25 mouse cellular contexts compared by ENCODE assay signal in the genomic region with DNA sequence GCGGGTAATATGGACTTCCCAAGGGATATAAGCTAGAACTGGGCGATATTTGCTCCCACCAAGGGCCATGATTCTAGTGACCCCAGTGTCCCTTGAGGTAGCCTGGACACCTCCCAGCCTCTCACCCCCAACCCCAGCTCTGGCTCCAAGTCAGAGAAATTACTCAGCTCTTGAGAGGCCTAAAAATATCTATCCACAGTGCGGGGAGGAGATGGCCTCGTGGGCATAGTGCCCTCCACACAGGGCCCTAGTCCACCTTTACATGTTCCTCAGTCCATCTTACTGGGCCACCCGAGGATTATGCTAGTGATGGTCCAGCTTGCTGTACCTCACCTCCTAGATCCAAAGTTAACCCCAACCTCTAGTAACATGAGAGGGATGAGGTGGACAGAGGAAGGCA. TPM values are rescaled to one million over a fixed set of nuclear protein-coding genes. Genes with fewer than 3 reads are reported as not detected.
DNase-seq lines count a peak whose midpoint lies in the region; ATAC-seq and TF ChIP-seq lines count a peak whose summit lies in the region.
"Had no signal": no experiment of that assay in that cellular context is flagged by ENCODE, and none has a peak within 500 bp of the region (broad histone marks: within the 10 kb centered on the region; RNA-seq: fewer than 3 reads in every experiment).

No protein-coding gene starts in this region.

- 0 out of 2 replicates have a peak, but pooled peaks cover under 1% of the 10 kb centered on the region for H3K36me3 ChIP-seq in heart, embryonic 15.5 days
- peaks cover 23% of the 10 kb centered on the region for H3K36me3 ChIP-seq in heart, embryonic 12.5 days
- peaks cover 17% of the 10 kb centered on the region for H3K36me3 ChIP-seq in E14TG2a.4 (ENCODE audit: insufficient read depth, low read length)
- H3K36me3 ChIP-seq in forebrain, embryonic 13.5 days (ENCODE audit: poor library complexity, severe bottlenecking) = peaks cover 5% of the 10 kb centered on the region; the same call in 1 of the 2 replicates
- H3K36me3 ChIP-seq: midbrain, embryonic 12.5 days had no signal

- no peak overlapping the region for H3K9ac ChIP-seq in heart, embryonic 15.5 days
- no peak overlapping the region for H3K9ac ChIP-seq in heart, embryonic 12.5 days
- H3K9ac ChIP-seq in forebrain, embryonic 13.5 days = peak overlapping the region; percentile 68; the same call in 1 of the 2 replicates
- H3K9ac ChIP-seq: midbrain, embryonic 12.5 days had no signal

- 0 out of 2 replicates have a peak overlapping the region, but pooled peaks have one; percentile 65 for H3K4me2 ChIP-seq in heart, embryonic 15.5 days
- H3K4me2 ChIP-seq in heart, embryonic 12.5 days = no peak overlapping the region; the same call in 1 of the 2 replicates
- peak overlapping the region; percentile 65 for H3K4me2 ChIP-seq in forebrain, embryonic 13.5 days

- peaks cover 20% of the 10 kb centered on the region for H3K4me1 ChIP-seq in heart, embryonic 15.5 days (replicated peaks)
- peaks cover 25% of the 10 kb centered on the region for H3K4me1 ChIP-seq in heart, embryonic 12.5 days (replicated peaks)
- peaks cover 72% of the 10 kb centered on the region for H3K4me1 ChIP-seq in E14TG2a.4 (replicated peaks; ENCODE audit: low read depth, low read length)
- peaks cover 36% of the 10 kb centered on the region for H3K4me1 ChIP-seq in forebrain, embryonic 13.5 days

- peak; percentile 84 for DNase-seq in cerebellum, adult 9-10 months
- DNase-seq in gastrocnemius, postnatal 10 days = no peak
- no peak for DNase-seq in urinary bladder, postnatal 10 days (ENCODE audit: low spot score)
- DNase-seq: adrenal gland, postnatal 36 days; heart, postnatal 4 days; kidney, adult 18-20 months; kidney, postnatal 14 days; left cerebral cortex, postnatal 4 days; lung, adult 2 months; lung, postnatal 36 days; thymus, postnatal 36 days had no signal

- peaks cover 76% of the 10 kb centered on the region for H3K27me3 ChIP-seq in heart, embryonic 15.5 days
- peaks cover 74% of the 10 kb centered on the region for H3K27me3 ChIP-seq in heart, embryonic 12.5 days (replicated peaks)
- peaks cover 67% of the 10 kb centered on the region for H3K27me3 ChIP-seq in E14TG2a.4 (ENCODE audit: insufficient read depth, low read length)
- peaks cover 76% of the 10 kb centered on the region for H3K27me3 ChIP-seq in forebrain, embryonic 13.5 days

- no peak overlapping the region for H3K27ac ChIP-seq in heart, embryonic 15.5 days
- H3K27ac ChIP-seq in heart, embryonic 12.5 days (ENCODE audit: poor library complexity, severe bottlenecking) = no peak overlapping the region
- no peak overlapping the region for H3K27ac ChIP-seq in forebrain, embryonic 13.5 days
- H3K27ac ChIP-seq: hindbrain, postnatal 0 days; midbrain, embryonic 12.5 days had no signal

- peaks cover 8% of the 10 kb centered on the region for H3K9me3 ChIP-seq in heart, embryonic 15.5 days (replicated peaks)
- H3K9me3 ChIP-seq in heart, embryonic 12.5 days (replicated peaks) = peaks cover 17% of the 10 kb centered on the region
- H3K9me3 ChIP-seq in E14TG2a.4 (ENCODE audit: low read length) = peaks cover 6% of the 10 kb centered on the region
- H3K9me3 ChIP-seq in forebrain, embryonic 13.5 days (replicated peaks) = no peaks in the 10 kb centered on the region; the same call in 1 of the 2 replicates

- no peak for ATAC-seq in heart, embryonic 15.5 days (replicated peaks; ENCODE audit: insufficient number of reproducible peaks, insufficient read depth, low FRiP score, low read depth)
- ATAC-seq in heart, embryonic 12.5 days (ENCODE audit: insufficient number of reproducible peaks, low FRiP score) = no peak
- no peak for ATAC-seq in forebrain, embryonic 13.5 days
- ATAC-seq: hindbrain, postnatal 0 days; Patski had no signal

- no peak overlapping the region for H3K4me3 ChIP-seq in heart, embryonic 15.5 days
- no peak overlapping the region for H3K4me3 ChIP-seq in heart, embryonic 12.5 days
- H3K4me3 ChIP-seq in E14TG2a.4 (replicated peaks; ENCODE audit: low read length) = peak overlapping the region; percentile 86; the same call in 1 of the 2 replicates
- H3K4me3 ChIP-seq in forebrain, embryonic 13.5 days = peak overlapping the region; percentile 50
- H3K4me3 ChIP-seq: erythroblast, embryonic 14.5 days had no signal

- TF ChIP-seq CTCF in E14TG2a.4 (conservative IDR thresholded peaks at IDR 0.05; ENCODE audit: low read length) = no peak

- 42% methylated on average over 5 of the region's 5 CpGs for WGBS in heart, embryonic 15.5 days
- 53% methylated on average over 5 of the region's 5 CpGs for WGBS in heart, embryonic 12.5 days
- WGBS in forebrain, embryonic 13.5 days = 63% methylated on average over 5 of the region's 5 CpGs

RNA-seq across cellular contexts. Expression of a gene that starts 1.1 kb away (rescaled TPM):
- polyA plus RNA-seq in heart, embryonic 15.5 days (2015; fragmentation: Nextera tagmentation; extraction: Ambion mirVana) = 2.7 and 3.5 TPM in 2 replicates
- polyA plus RNA-seq in heart, embryonic 12.5 days (2016; fragmentation: Nextera tagmentation; extraction: Ambion mirVana) = 2.6 and 3.8 TPM in 2 replicates
- 9.3 and 14.2 TPM in 2 replicates for polyA plus RNA-seq in forebrain, embryonic 13.5 days (2015; fragmentation: Nextera tagmentation; extraction: Ambion mirVana)
- total RNA-seq in gastrocnemius, postnatal 10 days (2021) = 1 to 10 TPM; 4.7 to 4.9 TPM
- total RNA-seq: liver, adult 2 months had no signal
- polyA plus RNA-seq: liver, adult 2 months; neural tube, embryonic 14.5 days had no signal

RNA-seq across cellular contexts. Expression of a gene that starts 10.4 kb away (rescaled TPM):
- polyA plus RNA-seq in heart, embryonic 15.5 days (2015; fragmentation: Nextera tagmentation; extraction: Ambion mirVana) = 26.4 and 40.4 TPM in 2 replicates
- polyA plus RNA-seq in heart, embryonic 12.5 days (2016; fragmentation: Nextera tagmentation; extraction: Ambion mirVana) = 34.9 and 39.6 TPM in 2 replicates
- 35.6 and 36.4 TPM in 2 replicates for polyA plus RNA-seq in forebrain, embryonic 13.5 days (2015; fragmentation: Nextera tagmentation; extraction: Ambion mirVana)
- 10 to 100 TPM; 23.9 to 28.6 TPM for total RNA-seq in gastrocnemius, postnatal 10 days (2021)

RNA-seq across cellular contexts. Expression of a gene that starts 10.7 kb away (rescaled TPM):
- 76.5 and 77.3 TPM in 2 replicates for polyA plus RNA-seq in heart, embryonic 15.5 days (2015; fragmentation: Nextera tagmentation; extraction: Ambion mirVana)
- polyA plus RNA-seq in heart, embryonic 12.5 days (2016; fragmentation: Nextera tagmentation; extraction: Ambion mirVana) = 81.3 and 86.2 TPM in 2 replicates
- polyA plus RNA-seq in forebrain, embryonic 13.5 days (2015; fragmentation: Nextera tagmentation; extraction: Ambion mirVana) = 97.5 TPM in 2 replicates
- 10 to 100 TPM; 46.6 to 48.2 TPM for total RNA-seq in gastrocnemius, postnatal 10 days (2021)

RNA-seq across cellular contexts. Expression of a gene that starts 14.5 kb away (rescaled TPM):
- polyA plus RNA-seq in heart, embryonic 15.5 days (2015; fragmentation: Nextera tagmentation; extraction: Ambion mirVana) = 0.10 TPM in 1 of 2 replicates, not detected in the other
- not detected in 2 replicates for polyA plus RNA-seq in heart, embryonic 12.5 days (2016; fragmentation: Nextera tagmentation; extraction: Ambion mirVana)
- polyA plus RNA-seq in forebrain, embryonic 13.5 days (2015; fragmentation: Nextera tagmentation; extraction: Ambion mirVana) = not detected in 2 replicates
- total RNA-seq in gastrocnemius, postnatal 10 days (2021) = under 1 TPM; 0.49 to 0.63 TPM
- total RNA-seq: adrenal gland, postnatal 36 days; heart, postnatal 4 days; hindbrain, postnatal 0 days; liver, adult 2 months had no signal
- polyA plus RNA-seq: C2C12; erythroblast, embryonic 14.5 days; heart, embryonic 10.5 days; hindbrain, postnatal 0 days; liver, adult 2 months; midbrain, embryonic 12.5 days; neural tube, embryonic 14.5 days; Patski had no signal

RNA-seq across cellular contexts. Expression of a gene that starts 16.0 kb away (rescaled TPM):
- not detected in 2 replicates for polyA plus RNA-seq in heart, embryonic 15.5 days (2015; fragmentation: Nextera tagmentation; extraction: Ambion mirVana)
- 0.40 TPM in 1 of 2 replicates, not detected in the other for polyA plus RNA-seq in heart, embryonic 12.5 days (2016; fragmentation: Nextera tagmentation; extraction: Ambion mirVana)
- polyA plus RNA-seq in forebrain, embryonic 13.5 days (2015; fragmentation: Nextera tagmentation; extraction: Ambion mirVana) = not detected in 2 replicates
- total RNA-seq in gastrocnemius, postnatal 10 days (2021) = not detected
- total RNA-seq: adrenal gland, postnatal 36 days; gastrocnemius, postnatal 4 days; heart, postnatal 4 days; hindbrain, postnatal 0 days; left cerebral cortex, postnatal 4 days; liver, adult 2 months had no signal
- polyA plus RNA-seq: C2C12; embryonic facial prominence, embryonic 11.5 days; erythroblast, embryonic 14.5 days; liver, adult 2 months; lung, adult 2 months; neural tube, embryonic 14.5 days; Patski had no signal

Comparison
In these comparisons a context has a peak if more than half of its experiments do, and no peak if none do; other contexts are left out.
1. H3K4me3 ChIP-seq: peak in E14TG2a.4 (single experiment) and forebrain, embryonic 13.5 days (single experiment); none in heart, embryonic 15.5 days (single experiment) and heart, embryonic 12.5 days (single experiment).